Mouse (Mus musculus) embryonic fibroblast, embryonic 13.5 days (primary cell): Measurements from ENCODE around the gene Gm6169. TPM values are rescaled to one million over a fixed set of nuclear protein-coding genes. Genes with fewer than 3 reads are reported as not detected.

Source experiments
- H3K27ac ChIP-seq: 2 replicates; pipeline ENCODE4 v1.5.1; 2012; ENCODE audit warnings: low read length, control low read depth, inconsistent platforms; ENCODE audit not compliant: insufficient read depth
- H3K4me1 ChIP-seq: 2 replicates; pipeline ENCODE4 v1.6.1; 2011; ENCODE audit warnings: low read length; ENCODE audit not compliant: control insufficient read depth, insufficient read depth
- H3K4me3 ChIP-seq: 2 replicates; pipeline ENCODE4 v1.5.1; 2011; ENCODE audit warnings: mild to moderate bottlenecking, control low read depth, low read length; ENCODE audit not compliant: insufficient read depth
- CTCF ChIP-seq: IDR thresholded peaks from 2 replicates; pipeline ENCODE4 v1.5.1; 2011; ENCODE audit warnings: mild to moderate bottlenecking, control low read depth, low read length, moderate library complexity, borderline replicate concordance; ENCODE audit not compliant: insufficient read depth
- POLR2A ChIP-seq: IDR thresholded peaks from 2 replicates; pipeline ENCODE4 v1.6.1; 2011; ENCODE audit warnings: low read depth, mild to moderate bottlenecking, control low read depth, low read length, moderate library complexity
- polyA plus RNA-seq: library from polyadenylated mRNA; stranded (reverse); fragments of >200 nt; gene quantifications from 2 replicates; pipeline ENCODE4 v1.2.4, GENCODE M21; 2011; ENCODE audit warnings: low read depth; ENCODE audit not compliant: missing spikeins, insufficient read length

The Gm6169 gene
- polyA plus RNA-seq, 1 experiment, result 95.6 TPM

DNA sequence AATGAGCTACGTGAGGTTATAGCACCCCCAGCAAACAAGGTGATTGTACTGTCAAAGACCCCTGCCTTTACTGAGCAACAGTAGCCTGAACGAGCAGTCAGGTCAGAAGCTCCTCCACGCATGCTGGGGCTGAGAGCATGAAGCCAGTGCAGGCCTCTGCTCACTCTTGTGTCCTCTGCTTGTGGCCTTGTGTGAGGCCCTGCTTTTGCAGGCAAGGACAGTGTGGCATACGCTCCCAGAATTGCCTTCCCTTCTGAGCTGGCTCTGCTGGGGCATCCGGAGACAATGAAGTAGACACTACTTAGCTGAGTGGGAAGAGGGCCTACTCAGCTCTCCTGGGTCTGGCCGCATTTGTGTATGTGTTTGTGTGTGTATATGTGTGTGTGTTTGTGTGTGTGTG lies 39.3 kb downstream of the Gm6169 start:
- H3K4me3 ChIP-seq, result no peak overlapping the region
- TF ChIP-seq CTCF, result no peak
- TF ChIP-seq POLR2A, result no peak
- H3K27ac ChIP-seq, result no peak overlapping the region
- H3K4me1 ChIP-seq, result no peaks in the 10 kb centered on the region

DNA sequence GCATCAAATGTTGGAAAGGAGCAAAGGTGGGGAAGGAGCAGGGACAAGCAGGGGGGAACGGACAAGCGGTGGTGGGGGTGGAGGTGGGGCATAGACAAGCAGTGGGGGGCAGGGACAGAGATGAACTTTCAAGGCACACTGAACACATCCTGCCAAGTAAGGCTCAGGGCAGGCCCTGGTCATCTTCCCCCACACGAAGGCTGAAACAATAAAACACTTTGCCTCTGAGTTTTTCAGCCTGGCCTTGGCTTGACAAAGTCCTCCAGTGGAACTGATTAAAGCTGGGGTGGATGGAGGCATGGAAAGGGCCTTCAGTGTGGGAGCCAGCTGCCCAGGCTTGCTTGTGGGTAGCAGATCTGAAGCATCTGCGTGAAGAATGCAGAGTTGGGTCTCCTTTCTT lies 41.2 kb downstream of the Gm6169 start:
- no peak overlapping the region for H3K27ac ChIP-seq
- TF ChIP-seq CTCF (no peak), POLR2A (no peak)
- no peaks in the 10 kb centered on the region for H3K4me1 ChIP-seq
- H3K4me3 ChIP-seq, result no peak overlapping the region

DNA sequence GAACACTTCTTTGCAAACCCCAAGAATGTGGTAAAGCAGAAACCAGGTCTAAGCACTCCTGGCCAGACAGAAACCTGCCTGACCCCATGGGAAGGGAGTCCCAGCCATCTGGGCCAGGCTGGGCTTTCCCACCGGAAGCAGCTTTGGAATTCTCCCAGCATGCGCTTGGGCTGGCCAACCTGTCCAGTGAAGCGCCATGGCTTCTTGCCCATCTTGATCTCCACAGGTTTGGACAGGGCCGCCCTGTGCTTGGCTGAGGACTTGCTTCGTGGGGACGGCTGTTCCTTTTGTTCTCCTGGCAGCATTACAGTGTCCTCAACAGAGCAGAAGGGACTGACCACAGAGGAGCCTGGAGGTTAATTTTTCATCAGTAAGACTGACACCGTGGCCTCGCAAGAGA lies 45.2 kb downstream of the Gm6169 start:
- no peak for TF ChIP-seq POLR2A
- TF ChIP-seq CTCF, result no peak
- Histone ChIP-seq H3K27ac (no peak overlapping the region), H3K4me1 (no peaks in the 10 kb centered on the region), H3K4me3 (no peak overlapping the region)

DNA sequence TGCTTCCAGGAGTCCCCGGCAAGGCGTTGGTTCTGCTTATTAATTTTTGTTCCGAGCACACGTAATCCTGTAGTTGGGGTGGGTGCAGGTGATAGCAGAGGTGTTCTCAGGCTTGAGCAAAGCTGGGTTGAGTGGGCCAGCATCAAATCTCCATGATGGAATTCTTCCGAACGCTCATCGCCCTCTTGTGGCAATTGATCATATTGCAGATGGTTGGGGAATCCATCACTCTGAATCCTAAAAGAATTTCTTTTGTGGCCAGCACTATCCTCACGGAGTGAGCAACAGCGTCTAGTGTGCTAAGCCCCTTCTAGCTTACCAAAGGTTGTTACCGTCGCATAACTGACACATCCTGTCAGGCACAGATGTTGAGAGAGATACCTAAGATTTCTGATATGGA lies 46.4 kb downstream of the Gm6169 start:
- H3K4me3 ChIP-seq, result no peak overlapping the region
- H3K27ac ChIP-seq, result no peak overlapping the region
- TF ChIP-seq CTCF, result 0 out of 2 replicates have a peak, but pooled peaks have one; percentile 24
- TF ChIP-seq POLR2A, result no peak
- H3K4me1 ChIP-seq, result no peaks in the 10 kb centered on the region

DNA sequence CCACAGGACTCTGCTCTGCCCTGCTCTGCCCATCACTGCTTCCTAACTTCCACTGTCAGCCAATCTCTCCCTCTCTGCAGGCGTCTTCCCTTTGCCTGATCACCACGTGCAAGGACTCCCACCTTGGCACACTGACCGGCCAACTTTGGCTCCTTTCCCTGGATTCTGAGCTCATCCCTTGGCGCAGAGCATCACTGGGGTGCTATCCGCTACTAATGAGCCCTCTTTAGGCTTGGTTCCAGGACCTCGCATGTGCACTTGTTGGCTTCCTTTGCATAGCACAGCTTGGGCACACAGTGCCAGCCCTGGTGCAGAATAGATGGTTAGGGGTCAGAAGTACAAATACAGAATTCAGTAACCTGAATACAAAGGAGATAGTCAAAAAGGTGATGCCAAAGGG lies 47.9 kb downstream of the Gm6169 start:
- Histone ChIP-seq H3K4me3 (no peak overlapping the region), H3K4me1 (no peaks in the 10 kb centered on the region), H3K27ac (no peak overlapping the region)
- no peak for TF ChIP-seq CTCF
- TF ChIP-seq POLR2A, result no peak

Other genes starting within 250 kb of the Gm6169 start
- gene Gcnt4, start 174.5 kb downstream of the Gm6169 start, polyA plus RNA-seq, result 24.5 and 41.1 TPM in 2 replicates
- not detected in 2 replicates for gene 1700029F12Rik, start 64.9 kb downstream of the Gm6169 start, polyA plus RNA-seq
- gene Fam169a, start 32.0 kb downstream of the Gm6169 start, polyA plus RNA-seq, result not detected in 2 replicates
- 23.9 and 26.8 TPM in 2 replicates for gene Gfm2, start 38.7 kb upstream of the Gm6169 start, polyA plus RNA-seq
- 291 and 298 TPM in 2 replicates for gene Nsa2, start 38.7 kb upstream of the Gm6169 start, polyA plus RNA-seq
- 68.2 and 81.3 TPM in 2 replicates for gene Hexb, start 99.1 kb upstream of the Gm6169 start, polyA plus RNA-seq
- gene Enc1, start 141.9 kb upstream of the Gm6169 start, polyA plus RNA-seq, result 58.2 and 59.1 TPM in 2 replicates